Mouse (Mus musculus) layer of hippocampus, adult 8-10 months (tissue): ENCODE measurements at regions not wholly inside any gene's neighbourhood (a gene's known extent, or its start where the extent isn't known, plus 50 kb on each side); places are given as distances from the start of the nearest gene placed in this dataset.

ENCODE experiments used
- DNase-seq, 2 experiments: peaks; one replicate each; pipeline ENCODE4 v3.0.0; 2022; ENCODE audit warnings: low spot score in 2 of 2

DNA sequence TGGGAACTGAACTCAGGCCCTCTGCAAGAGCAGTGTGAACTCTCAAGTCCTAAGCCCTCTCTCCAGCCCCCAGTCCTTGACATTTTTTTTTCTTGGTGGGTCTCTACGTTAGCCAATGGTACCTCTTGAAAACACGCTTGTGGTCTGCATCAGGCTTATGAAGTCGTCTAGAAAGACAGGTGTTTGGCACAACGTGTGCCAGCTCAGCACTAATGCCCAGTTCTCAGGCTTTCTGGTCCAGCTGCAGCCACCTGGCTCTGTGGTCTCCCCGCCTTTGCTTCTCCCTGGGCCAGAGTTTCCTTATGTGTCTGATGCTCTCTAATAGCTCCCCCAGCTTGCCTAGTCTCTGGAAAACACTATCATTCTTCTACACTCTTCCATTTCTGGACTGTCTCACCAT, 117.2 kb upstream of the Hes1 start:
- DNase-seq: no peak

DNA sequence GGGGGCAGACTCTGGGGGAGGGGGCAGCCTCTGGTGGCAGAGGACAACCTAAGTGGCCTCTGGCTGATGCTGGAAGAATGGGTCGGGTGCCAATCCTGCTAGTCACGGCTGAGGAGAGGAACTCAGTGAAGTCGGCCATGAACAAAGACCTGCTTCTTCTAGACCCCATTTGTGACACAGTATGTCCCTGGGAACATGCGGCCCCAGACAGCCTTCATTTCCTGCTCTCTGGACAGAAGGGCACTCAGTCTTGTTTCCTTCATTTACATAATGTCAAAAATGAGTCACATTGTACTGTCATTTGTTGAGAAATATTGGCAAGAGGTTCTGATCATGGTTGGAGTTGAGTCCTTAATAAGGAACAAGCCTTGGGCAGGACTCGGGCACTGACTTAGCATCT, 116.5 kb upstream of the Hes1 start:
- no peak for DNase-seq

DNA sequence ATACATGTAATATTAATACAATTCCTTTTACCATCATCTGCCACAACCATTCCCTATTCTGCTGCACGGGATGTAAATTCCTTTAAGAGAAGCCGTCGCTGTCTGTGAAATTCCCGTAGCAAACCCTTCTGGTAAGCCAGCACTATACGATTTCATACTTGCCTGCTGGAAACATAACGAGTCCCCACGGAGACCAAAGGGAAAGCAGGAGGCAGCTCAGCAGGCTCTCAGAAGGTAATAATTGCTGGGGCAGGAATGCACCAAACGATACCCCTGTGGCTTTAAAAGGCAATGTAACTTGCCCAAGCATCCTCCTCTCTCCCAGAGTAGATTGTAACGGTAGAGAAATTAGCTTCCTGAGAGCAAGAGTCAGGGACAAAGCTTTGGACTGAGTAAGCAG, 114.0 kb upstream of the Hes1 start:
- no peak for DNase-seq

DNA sequence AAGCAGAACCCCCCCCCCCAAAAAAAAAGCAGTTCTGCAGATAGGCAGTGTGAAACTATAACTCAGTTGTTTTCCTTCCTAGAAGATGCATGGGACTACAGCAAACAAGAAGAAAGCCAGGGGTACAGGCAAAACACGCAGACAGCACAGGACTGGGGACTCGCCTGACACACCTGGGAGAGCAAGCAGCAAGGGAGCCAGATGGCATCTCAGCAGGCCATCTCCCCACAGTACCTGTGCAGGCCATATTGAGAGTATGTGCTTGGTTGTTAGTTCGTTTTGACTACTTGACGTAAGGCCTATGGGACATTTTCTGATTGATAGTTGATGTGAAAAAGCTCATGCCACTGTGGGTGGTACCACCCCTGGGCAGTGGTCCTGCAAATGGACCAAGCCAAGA, 113.4 kb upstream of the Hes1 start:
- no peak for DNase-seq

DNA sequence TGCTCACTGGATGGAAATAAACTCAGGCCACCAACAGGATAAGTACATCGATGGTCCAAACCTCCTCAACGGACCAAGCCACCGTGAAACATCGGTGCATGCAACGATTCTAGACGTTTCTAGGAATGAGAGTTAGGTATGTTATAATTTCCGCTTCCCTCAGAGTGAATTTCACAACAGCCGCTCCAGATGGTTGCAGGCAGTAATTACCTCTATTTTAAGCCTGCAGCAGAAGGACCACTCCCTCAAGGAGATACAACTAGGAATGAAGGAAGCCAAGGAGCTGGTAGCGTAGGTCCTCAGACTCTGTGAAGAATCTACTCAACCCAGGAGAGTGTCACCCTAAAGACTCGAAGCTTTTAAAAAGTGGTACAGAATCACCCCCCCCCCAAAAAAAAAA, 109.5 kb upstream of the Hes1 start:
- DNase-seq: peak; percentile 16 to 21

DNA sequence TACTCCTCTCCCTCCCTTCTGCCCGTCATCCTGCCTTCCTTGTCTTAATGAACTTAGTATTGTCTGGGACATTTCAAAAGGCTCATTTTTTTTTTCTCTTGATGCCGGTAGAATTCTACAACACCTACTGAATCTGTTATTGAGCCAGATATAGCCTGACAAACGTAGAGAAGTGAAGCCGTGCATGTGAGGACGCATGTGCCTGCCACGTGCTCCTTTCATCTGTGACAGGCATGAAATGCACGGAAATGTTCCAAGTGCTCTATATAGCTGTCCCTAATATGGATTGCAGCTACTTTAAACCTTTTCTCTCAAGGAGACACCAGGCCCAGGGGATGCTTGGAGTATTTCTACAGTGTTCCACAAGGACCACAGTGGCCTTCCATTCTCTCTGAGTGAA, 107.3 kb upstream of the Hes1 start:
- DNase-seq: no peak

DNA sequence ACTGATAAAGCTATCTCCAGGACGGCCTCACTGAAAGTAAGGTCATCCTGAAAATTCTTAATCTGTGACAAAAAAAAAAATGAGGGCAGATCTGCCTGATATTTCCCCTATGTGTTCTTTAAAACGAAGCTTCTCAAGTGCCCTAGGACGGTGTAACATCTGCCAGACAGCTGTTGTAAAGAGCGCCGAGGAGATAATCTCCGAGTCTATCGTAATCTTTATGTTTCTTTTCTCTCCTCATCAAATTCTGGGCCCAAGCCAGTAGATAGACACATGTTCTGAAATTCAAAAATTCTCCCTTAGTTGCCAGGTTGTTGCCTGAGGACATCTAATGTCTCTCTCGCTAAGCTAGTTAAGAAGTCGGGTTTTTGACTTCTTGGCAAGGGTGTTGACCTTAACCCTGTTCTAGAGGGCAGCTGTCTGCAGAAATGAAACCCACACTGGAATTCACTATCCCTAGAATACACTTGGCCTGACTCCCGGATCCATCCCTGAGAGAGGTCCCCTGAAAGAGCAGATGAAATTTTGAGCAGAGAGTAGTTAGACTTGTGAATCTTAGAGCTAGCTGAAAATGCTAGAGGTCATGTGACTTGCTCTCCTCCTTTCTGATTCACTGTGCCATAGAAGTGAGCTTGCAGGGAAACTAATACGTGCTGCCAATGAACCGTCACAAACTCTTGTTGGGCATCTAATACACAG, 104.1 kb upstream of the Hes1 start:
- no peak for DNase-seq

DNA sequence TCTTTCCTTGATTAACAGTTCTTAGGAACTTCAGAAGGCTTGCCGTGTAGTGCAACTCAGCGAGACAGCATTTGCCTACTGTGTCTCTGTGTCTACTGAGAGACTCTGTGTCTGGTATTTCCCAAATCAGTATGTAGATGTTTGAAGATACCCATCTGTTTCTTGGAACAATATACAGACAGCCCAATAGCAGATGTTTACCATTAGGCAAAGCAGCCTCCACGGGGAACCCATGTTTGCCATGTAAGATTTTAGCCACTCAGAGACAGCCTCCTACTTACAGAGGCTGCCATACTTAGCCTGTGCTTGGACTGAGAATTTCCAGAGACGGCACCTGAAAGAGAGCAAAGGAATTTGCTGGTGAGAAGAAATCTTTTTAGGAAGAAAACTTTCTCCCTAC, 100.9 kb upstream of the Hes1 start:
- no peak for DNase-seq

DNA sequence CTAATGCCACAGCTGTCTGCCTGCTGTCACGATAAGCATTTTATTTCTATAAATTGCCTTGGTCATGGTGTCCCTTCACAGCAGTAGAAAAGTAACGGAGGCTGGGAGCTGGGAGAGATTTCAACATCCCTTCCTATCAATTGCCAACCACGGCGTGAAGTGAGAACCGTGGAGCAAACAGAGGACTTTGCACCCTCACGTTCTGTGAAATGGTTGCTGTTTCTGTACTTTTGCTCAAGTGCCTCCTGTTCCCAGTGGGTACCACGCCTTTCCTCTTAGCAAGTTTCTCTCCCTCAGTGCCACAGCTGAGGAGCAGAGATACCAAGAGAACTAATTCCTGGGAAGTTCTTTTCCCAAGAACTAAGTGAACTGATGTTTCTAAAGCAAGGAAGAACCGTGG, 99.6 kb upstream of the Hes1 start:
- DNase-seq: no peak

DNA sequence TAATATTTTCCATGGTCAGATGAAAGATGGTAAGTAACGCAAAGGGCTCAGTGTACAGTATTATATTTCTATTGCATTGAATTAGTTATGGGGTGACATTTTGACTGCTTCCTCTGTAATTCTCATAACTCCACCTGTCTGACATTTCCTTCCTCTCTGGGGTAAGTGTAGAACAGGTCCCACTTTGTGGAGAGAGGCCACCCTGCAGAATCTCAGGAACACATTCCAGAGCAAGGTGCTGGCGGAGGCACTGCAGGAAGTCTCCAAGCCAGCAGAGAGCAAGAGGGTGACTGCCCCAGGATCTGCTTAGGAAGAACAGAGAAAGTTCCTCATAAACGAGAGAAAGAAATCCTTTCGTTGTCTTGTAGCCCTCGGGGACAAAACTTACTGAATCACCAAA, 95.4 kb upstream of the Hes1 start:
- no peak for DNase-seq

DNA sequence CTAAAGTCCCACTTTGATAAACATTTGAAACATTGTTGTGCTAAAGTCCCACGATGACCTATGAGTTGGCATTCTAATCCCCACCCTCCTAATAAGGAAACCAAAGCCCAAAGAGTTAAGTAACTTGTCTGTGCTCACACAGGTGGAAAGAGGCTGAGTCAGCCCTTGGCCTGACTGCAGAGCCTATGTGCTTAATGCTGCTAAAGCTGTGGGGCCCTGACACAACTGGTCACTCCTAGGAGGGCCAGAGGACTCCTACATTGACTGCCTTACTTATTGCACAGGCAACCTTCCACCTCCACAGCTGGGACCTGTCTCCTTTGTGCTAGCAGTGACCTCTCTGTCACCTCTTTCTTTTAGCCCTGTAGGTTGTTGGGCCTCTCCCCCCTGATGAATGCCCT, 91.4 kb upstream of the Hes1 start:
- no peak for DNase-seq

DNA sequence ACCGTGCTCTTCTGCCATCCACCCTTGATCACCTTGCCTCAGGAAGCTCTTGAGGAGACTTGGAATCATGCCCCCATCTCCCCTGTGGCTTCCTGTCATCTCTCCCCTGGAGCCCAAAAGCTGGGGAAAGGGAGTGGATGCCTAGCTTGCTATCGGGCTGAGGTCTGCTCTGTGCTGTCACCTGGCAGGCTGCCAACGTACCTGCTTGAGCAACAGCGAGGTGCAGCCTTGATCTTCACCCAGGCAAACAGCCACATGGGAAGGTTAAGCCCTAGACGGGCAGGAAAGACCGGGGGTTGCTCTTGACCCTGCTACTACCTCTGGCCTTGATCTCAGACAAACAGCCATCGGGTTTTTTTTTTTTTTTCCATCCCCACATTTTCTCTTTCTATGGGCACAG, 90.9 kb upstream of the Hes1 start:
- no peak for DNase-seq

DNA sequence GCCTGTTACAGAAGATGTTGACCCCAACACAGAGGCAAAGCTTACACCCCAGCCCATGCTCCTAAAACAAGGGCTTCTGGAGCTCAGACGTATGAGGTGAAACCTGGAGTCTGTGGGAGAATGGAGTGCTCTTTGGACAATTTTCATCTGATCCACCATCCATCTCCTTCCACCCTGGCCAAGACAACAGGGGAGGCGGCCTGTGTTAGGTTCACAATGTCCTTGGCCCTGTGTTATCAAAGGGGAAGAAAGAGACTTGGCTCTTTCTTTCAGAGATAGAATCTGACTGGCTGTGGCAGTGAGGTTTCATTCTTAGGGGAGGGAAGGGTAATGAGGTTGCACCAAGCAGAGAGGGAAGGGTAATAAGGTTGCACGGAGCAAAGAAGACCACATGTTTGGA, 88.4 kb upstream of the Hes1 start:
- no peak for DNase-seq

DNA sequence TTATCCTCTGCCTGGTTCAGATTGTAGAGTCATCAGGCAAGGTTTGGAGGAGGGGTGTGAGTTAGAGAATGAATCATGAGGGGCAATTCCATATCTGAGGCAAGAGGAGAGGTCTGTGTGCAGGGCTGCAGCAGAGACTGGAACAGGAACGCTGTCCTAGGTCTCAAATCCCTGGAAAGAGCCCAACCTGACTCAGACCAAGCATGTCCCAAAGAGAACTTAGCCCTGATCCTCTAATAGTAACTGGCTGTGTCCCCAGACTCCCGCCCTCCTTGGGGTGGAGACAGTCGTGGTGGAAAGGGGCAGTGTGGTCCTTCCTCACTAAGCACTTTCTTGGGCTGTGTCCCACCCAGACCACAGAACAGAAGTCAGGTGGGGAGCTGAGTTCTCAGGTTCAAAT, 87.2 kb upstream of the Hes1 start:
- no peak for DNase-seq

DNA sequence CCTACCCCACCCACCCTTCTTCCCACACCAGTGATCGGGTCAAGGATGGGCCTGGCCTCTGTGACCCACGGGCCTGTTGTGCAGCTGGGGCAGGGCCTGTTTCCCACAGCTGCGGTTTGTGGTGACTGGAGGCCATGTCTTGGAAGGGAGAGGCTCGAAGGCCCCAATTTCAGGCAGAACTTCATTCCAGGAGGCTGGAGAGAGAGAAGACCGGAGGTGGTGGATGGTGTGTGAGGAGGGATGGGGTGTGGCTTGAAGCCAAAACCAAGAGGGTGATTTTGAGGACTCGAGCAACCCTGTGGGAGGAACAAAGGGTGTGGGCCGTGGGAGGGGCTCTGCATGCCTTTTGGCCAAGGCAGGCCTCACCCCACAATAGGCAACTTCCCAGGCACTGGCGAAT, 86.5 kb upstream of the Hes1 start:
- no peak for DNase-seq

DNA sequence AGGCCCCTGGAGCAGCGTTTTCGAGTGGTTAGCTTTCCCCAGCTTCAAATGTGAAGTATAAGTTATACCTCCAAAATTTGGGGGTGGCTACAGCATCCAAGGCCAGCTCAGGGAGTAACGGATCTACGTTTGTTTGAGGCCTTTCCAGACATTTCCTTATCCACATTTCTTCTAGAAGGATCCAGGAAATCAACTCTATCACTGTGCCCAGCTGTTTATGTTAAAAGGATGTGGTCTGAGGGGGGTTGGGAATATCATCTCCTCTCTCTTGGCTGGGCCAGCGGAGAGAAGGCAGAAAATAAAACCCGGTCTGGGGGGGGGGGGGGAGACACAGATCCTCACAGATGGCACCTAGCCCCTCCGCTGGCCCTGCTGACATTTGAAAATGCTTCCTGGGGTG, 85.1 kb upstream of the Hes1 start:
- DNase-seq: no peak

DNA sequence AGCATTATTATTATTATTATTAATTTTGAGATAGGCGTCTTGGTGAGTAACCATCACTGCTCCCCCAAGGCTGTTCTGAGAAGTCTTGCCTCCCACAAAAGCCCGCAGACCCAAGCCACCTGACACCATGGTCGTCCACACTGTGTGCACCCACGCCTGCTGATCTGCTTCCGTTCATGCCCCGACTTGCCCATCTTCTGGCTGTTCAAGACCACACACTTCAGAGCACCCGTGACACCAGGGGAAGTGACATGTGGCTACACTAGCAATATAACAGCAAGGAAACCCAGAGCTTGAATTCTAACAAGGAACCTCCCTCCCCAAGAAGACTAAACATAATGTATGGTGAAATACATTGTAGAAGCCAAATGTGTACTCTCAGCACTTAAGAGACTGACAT, 82.6 kb upstream of the Hes1 start:
- DNase-seq: no peak

DNA sequence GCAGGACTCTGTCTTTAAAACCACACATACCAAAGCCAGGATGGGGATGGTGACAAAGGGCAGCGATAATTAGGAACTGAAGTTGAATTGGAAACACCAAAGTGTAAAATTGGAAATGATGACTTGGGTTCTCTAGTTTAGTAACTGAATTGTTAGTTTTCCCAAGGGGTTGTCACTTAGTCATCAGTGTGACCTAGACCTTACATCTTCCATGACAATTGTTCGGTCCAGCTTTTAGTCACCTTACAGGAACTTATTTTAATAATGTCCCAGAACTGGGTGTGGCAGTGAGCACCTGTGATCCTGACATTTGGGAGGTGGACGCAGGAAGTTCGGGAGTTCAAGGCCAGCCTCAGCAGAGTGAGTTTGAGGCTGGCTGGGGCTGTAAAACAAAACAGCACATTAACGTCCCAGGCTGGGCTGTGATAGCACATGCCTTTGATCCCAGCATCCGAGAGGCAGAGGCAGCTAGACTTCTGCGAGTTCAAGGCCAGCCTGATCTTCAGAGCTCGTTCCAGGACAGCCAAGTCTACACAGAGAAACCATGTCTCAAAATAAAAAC, 81.9 kb upstream of the Hes1 start:
- no peak for DNase-seq

DNA sequence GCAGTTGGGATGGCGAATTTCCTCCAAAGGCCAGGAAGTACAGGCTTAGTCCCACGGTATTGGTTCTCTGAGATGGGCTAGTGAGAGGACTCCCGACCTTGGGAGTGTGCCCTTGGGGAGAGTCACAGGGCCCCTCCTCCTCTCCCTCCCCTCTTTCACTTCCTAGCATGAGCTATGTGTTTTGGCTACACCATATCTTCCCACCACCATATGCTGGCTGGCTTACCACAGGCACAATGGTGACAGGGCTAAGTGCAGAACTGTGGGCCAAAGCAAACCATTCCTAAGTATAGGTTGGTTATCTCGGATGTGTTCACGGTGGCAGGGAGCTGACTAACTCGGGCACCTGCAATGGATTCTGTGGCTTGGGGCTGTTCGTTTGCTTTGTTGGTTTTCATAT, 81.0 kb upstream of the Hes1 start:
- DNase-seq: no peak

DNA sequence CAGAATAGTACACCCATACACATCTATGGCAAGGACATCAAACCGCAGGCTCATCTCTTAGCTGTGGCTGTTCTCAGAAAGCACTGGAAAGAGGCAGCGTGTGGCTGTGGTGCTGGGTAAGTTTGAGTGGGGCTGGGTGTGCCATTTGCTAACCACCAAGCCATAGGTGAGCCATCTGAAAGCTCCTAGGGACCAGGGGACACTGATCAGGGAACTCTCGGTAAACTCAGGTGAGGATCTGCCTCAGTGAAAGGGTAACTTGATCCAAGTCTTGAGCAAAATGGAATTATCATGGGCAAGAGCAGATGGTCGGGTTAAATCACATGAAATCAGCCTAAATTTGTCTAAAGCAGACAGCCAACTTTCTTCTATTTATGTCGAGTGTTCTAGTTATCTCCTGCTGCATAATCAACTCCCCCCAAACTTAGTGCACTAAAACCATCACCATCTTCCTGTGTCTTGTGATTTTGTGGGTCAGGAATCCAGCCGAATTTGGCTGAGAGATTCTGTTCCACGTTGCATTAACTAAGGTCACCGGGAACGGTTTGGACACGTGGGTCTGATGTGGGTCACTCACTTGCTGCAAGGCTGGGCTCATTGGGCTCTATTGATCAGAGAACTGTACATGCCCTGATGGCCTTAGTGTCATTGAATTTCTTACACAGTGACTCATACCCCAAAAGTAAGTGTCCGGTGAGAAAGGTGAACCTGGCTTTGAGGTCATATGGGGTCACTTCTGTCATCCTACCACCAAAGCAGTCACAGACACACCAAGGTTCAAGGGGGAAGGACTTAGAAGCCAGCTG, 78.9 kb upstream of the Hes1 start:
- DNase-seq: no peak

DNA sequence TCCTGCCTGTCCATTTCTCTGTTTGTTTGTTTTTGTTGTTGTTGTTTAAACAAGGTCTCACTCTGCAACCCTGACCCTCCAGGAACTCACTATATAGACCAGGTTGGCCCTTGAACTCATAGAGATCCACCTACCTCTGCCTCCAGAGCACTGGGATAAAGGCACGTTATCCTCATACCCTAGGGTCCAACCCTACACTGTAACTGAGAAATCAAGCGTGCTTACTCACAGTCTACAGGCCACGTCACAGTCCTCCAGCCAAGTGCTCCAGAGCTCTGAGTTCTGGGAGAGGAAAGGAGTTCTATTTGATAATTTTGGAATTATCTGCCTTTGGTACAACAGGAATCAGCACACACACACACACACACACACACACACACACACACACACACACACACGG, 76.6 kb upstream of the Hes1 start:
- DNase-seq: no peak

DNA sequence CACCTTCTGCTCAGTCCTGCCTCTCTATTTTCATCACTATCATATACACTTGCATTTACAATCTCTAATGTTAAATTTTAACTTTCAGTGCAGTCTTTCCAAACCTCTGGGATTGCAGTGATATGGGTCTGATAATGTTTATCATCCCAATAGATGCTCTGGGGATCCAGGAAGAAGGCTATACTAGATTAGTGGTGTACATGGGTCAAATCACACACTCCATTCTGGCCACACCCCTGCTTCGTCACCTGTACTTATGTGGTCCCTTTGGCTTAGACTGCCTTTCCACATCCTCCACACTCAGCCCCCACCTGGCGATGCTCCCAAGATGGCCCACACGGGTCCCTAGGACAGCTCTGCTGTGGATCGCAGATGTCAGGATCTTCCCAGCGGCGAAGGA, 76.2 kb upstream of the Hes1 start:
- no peak for DNase-seq

DNA sequence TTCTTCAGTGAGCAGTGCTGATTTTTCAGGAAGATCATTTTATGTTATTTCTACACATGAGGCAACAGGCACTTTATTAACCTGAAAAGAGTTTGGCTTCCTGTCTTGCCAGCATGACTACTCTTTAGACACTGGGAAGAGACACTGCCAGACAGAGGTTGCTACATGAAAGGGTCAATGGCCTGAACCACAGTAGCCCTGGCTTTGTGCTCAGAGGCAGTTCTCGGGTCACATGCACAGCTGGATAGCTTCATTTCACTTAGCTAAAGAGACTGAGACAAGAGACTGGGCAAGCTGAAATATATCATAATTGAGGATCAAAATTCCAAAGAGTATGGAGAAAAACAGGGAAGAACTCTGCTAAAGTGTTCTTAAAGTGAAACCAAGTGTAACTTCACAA, 74.9 kb upstream of the Hes1 start:
- no peak for DNase-seq
